Mouse (Mus musculus): ENCODE results near the gene Hnrnpul1. TPM values are rescaled to one million over a fixed set of nuclear protein-coding genes. Genes with fewer than 3 reads are reported as not detected.

The Hnrnpul1 gene
- polyA plus RNA-seq, 1 experiment from 2014 or later: 83.8 TPM

- DNase-seq (ENCODE audit: low spot score) (no peak), ATAC-seq (replicated peaks; ENCODE audit: low FRiP score) (no peak)
- Histone ChIP-seq H3K27ac (ENCODE audit: low read depth, low read length) (no peak overlapping the region), H3K4me1 (replicated peaks; ENCODE audit: control insufficient read depth, insufficient read depth, low read length) (peaks cover 4% of the 10 kb centered on the region; the same call in 1 of the 2 replicates), H3K9ac (ENCODE audit: low read length) (no peak overlapping the region), H3K27me3 (ENCODE audit: control insufficient read depth, insufficient read depth, low read length) (no peaks in the 10 kb centered on the region), H3K4me2 (ENCODE audit: low read depth, low read length, severe bottlenecking) (no peak overlapping the region), H3K9me3 (ENCODE audit: control insufficient read depth, low read length) (no peaks in the 10 kb centered on the region), H3K36me3 (ENCODE audit: control insufficient read depth, insufficient read depth, low read length) (peaks cover 7% of the 10 kb centered on the region), H3K4me3 (ENCODE audit: low read depth, low read length) (no peak overlapping the region)
- 67% methylated on average over 5 of the region's 5 CpGs for WGBS
Measured at GRCm38 (mm10) chr7:25711165-25711564, 43.4 kb downstream of the Hnrnpul1 start.

- Histone ChIP-seq H3K4me1 (replicated peaks; ENCODE audit: control insufficient read depth, insufficient read depth, low read length) (peaks cover 4% of the 10 kb centered on the region; the same call in 1 of the 2 replicates), H3K4me3 (ENCODE audit: low read depth, low read length) (no peak overlapping the region), H3K27ac (ENCODE audit: low read depth, low read length) (no peak overlapping the region), H3K4me2 (ENCODE audit: low read depth, low read length, severe bottlenecking) (no peak overlapping the region), H3K27me3 (ENCODE audit: control insufficient read depth, insufficient read depth, low read length) (no peaks in the 10 kb centered on the region), H3K9me3 (ENCODE audit: control insufficient read depth, low read length) (no peaks in the 10 kb centered on the region), H3K36me3 (ENCODE audit: control insufficient read depth, insufficient read depth, low read length) (peaks cover 7% of the 10 kb centered on the region), H3K9ac (ENCODE audit: low read length) (peak overlapping the region; percentile 24)
- ATAC-seq (replicated peaks; ENCODE audit: low FRiP score): 0 out of 2 replicates have a peak, but pooled peaks have one; percentile 31
- no peak for DNase-seq (ENCODE audit: low spot score)
- WGBS: 4% methylated on average over 7 of the region's 7 CpGs
Measured at GRCm38 (mm10) chr7:25710519-25711130, 43.9 kb downstream of the Hnrnpul1 start.

GRCm38 (mm10) chr7:25709961-25710360, 44.6 kb downstream of the Hnrnpul1 start:
- peaks cover 7% of the 10 kb centered on the region for H3K36me3 ChIP-seq (ENCODE audit: control insufficient read depth, insufficient read depth, low read length)
- H3K4me3 ChIP-seq (ENCODE audit: low read depth, low read length): no peak overlapping the region
- 19% methylated on average over 12 of the region's 12 CpGs for WGBS
- H3K27ac ChIP-seq (ENCODE audit: low read depth, low read length): no peak overlapping the region
- H3K4me2 ChIP-seq (ENCODE audit: low read depth, low read length, severe bottlenecking): 0 out of 2 replicates have a peak overlapping the region, but pooled peaks have one; percentile 5
- H3K4me1 ChIP-seq (replicated peaks; ENCODE audit: control insufficient read depth, insufficient read depth, low read length): peaks cover 4% of the 10 kb centered on the region; the same call in 1 of the 2 replicates
- no peak for DNase-seq (ENCODE audit: low spot score)
- H3K27me3 ChIP-seq (ENCODE audit: control insufficient read depth, insufficient read depth, low read length): no peaks in the 10 kb centered on the region
- 0 out of 2 replicates have a peak overlapping the region, but pooled peaks have one; percentile 12 for H3K9ac ChIP-seq (ENCODE audit: low read length)
- no peaks in the 10 kb centered on the region for H3K9me3 ChIP-seq (ENCODE audit: control insufficient read depth, low read length)
- ATAC-seq (replicated peaks; ENCODE audit: low FRiP score): peak; percentile 6; the same call in 1 of the 2 replicates

GRCm38 (mm10) chr7:25707581-25708292, 46.8 kb downstream of the Hnrnpul1 start:
- H3K27me3 ChIP-seq (ENCODE audit: control insufficient read depth, insufficient read depth, low read length): no peaks in the 10 kb centered on the region; the same call in 1 of the 2 replicates
- H3K4me1 ChIP-seq (replicated peaks; ENCODE audit: control insufficient read depth, insufficient read depth, low read length): peaks cover 4% of the 10 kb centered on the region; the same call in 1 of the 2 replicates
- H3K9me3 ChIP-seq (ENCODE audit: control insufficient read depth, low read length): no peaks in the 10 kb centered on the region
- H3K9ac ChIP-seq (ENCODE audit: low read length): no peak overlapping the region
- ATAC-seq (replicated peaks; ENCODE audit: low FRiP score): no peak
- H3K36me3 ChIP-seq (ENCODE audit: control insufficient read depth, insufficient read depth, low read length): no peaks in the 10 kb centered on the region; the same call in 1 of the 2 replicates
- no peak overlapping the region for H3K4me3 ChIP-seq (ENCODE audit: low read depth, low read length)
- no peak overlapping the region for H3K4me2 ChIP-seq (ENCODE audit: low read depth, low read length, severe bottlenecking)
- WGBS: 72% methylated on average over 15 of the region's 15 CpGs
- H3K27ac ChIP-seq (ENCODE audit: low read depth, low read length): no peak overlapping the region
- no peak for DNase-seq (ENCODE audit: low spot score)

GRCm38 (mm10) chr7:25706578-25707170, 47.9 kb downstream of the Hnrnpul1 start:
- no peak overlapping the region for H3K4me3 ChIP-seq (ENCODE audit: low read depth, low read length)
- WGBS: 72% methylated on average over 7 of the region's 7 CpGs
- no peak overlapping the region for H3K9ac ChIP-seq (ENCODE audit: low read length)
- peaks cover 3% of the 10 kb centered on the region; the same call in 1 of the 2 replicates for H3K9me3 ChIP-seq (ENCODE audit: control insufficient read depth, low read length)
- DNase-seq (ENCODE audit: low spot score) (no peak), ATAC-seq (replicated peaks; ENCODE audit: low FRiP score) (no peak)
- no peaks in the 10 kb centered on the region for H3K36me3 ChIP-seq (ENCODE audit: control insufficient read depth, insufficient read depth, low read length)
- H3K27me3 ChIP-seq (ENCODE audit: control insufficient read depth, insufficient read depth, low read length): no peaks in the 10 kb centered on the region; the same call in 1 of the 2 replicates
- H3K27ac ChIP-seq (ENCODE audit: low read depth, low read length): no peak overlapping the region
- H3K4me2 ChIP-seq (ENCODE audit: low read depth, low read length, severe bottlenecking): no peak overlapping the region
- peaks cover 4% of the 10 kb centered on the region; the same call in 1 of the 2 replicates for H3K4me1 ChIP-seq (replicated peaks; ENCODE audit: control insufficient read depth, insufficient read depth, low read length)

- DNase-seq (ENCODE audit: low spot score) (no peak), ATAC-seq (replicated peaks; ENCODE audit: low FRiP score) (no peak)
- Histone ChIP-seq H3K4me3 (ENCODE audit: low read depth, low read length) (no peak overlapping the region), H3K27ac (ENCODE audit: low read depth, low read length) (no peak overlapping the region), H3K4me2 (ENCODE audit: low read depth, low read length, severe bottlenecking) (no peak overlapping the region), H3K9me3 (ENCODE audit: control insufficient read depth, low read length) (peaks cover 3% of the 10 kb centered on the region; the same call in 1 of the 2 replicates), H3K36me3 (ENCODE audit: control insufficient read depth, insufficient read depth, low read length) (no peaks in the 10 kb centered on the region), H3K27me3 (ENCODE audit: control insufficient read depth, insufficient read depth, low read length) (no peaks in the 10 kb centered on the region; the same call in 1 of the 2 replicates), H3K4me1 (replicated peaks; ENCODE audit: control insufficient read depth, insufficient read depth, low read length) (peaks cover 4% of the 10 kb centered on the region; the same call in 1 of the 2 replicates), H3K9ac (ENCODE audit: low read length) (no peak overlapping the region)
- 68% methylated on average over 6 of the region's 6 CpGs for WGBS
Measured at GRCm38 (mm10) chr7:25705801-25706251, 48.7 kb downstream of the Hnrnpul1 start.

GRCm38 (mm10) chr7:25704716-25705364, 49.7 kb downstream of the Hnrnpul1 start:
- ATAC-seq (replicated peaks; ENCODE audit: low FRiP score): peak; percentile 63
- H3K36me3 ChIP-seq (ENCODE audit: control insufficient read depth, insufficient read depth, low read length): no peaks in the 10 kb centered on the region
- WGBS: 2% methylated on average over 28 of the region's 37 CpGs
- peak overlapping the region; percentile 55 for H3K4me2 ChIP-seq (ENCODE audit: low read depth, low read length, severe bottlenecking)
- peak overlapping the region; percentile 16; the same call in 1 of the 2 replicates for H3K9ac ChIP-seq (ENCODE audit: low read length)
- peak overlapping the region; percentile 24 for H3K4me3 ChIP-seq (ENCODE audit: low read depth, low read length)
- no peaks in the 10 kb centered on the region; the same call in 1 of the 2 replicates for H3K27me3 ChIP-seq (ENCODE audit: control insufficient read depth, insufficient read depth, low read length)
- no peak overlapping the region for H3K27ac ChIP-seq (ENCODE audit: low read depth, low read length)
- peak; percentile 73 for DNase-seq (ENCODE audit: low spot score)
- H3K4me1 ChIP-seq (replicated peaks; ENCODE audit: control insufficient read depth, insufficient read depth, low read length): peaks cover 3% of the 10 kb centered on the region; the same call in 1 of the 2 replicates
- H3K9me3 ChIP-seq (ENCODE audit: control insufficient read depth, low read length): peaks cover 3% of the 10 kb centered on the region; the same call in 1 of the 2 replicates

Measured in forebrain, embryonic 11.5 days (tissue).